Mouse (Mus musculus) adrenal gland, adult 18-20 months (tissue): ENCODE measurements around the gene Atp13a3. TPM values are rescaled to one million over a fixed set of nuclear protein-coding genes. Genes with fewer than 3 reads are reported as not detected.
"Not testable (repeated sequence)": the region's sequence is repeated elsewhere in the genome, so short reads cannot be mapped to it uniquely, and the experiment has no call there.

ENCODE experiments used
- DNase-seq, 2 experiments: peaks; one replicate each; pipeline ENCODE4 v3.0.0; 2021 to 2022; ENCODE audit warnings: low spot score in 2 of 2
- total RNA-seq, 2 experiments: library from RNA; stranded (reverse); gene quantifications; 1 replicate in 1 of 2; 2 replicates in 1 of 2; pipeline ENCODE4 v1.2.3; 2021

Gene Atp13a3
- total RNA-seq, 2 experiments from 2014 or later: 91.0 to 99.7 TPM

DNA sequence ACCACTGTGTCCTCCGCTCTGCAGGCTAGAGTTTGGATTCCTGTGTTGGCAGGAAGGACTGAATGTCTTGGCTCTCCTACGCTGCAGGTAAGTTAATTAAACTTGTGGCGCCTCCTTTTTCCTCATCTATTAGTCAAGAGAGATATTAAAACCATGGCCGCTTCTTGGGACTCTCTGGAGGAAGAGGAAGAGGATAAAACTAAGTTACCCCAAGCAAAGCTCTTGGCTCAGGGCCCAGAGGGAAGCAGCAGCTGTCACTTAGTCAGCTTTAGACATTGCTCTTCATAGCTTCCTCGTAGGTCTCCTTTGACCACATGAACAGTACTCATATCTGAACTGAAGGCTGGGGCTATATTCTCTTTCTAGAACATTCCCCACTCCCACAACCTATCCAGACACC, 10.5 kb upstream of the Atp13a3 start:
- no peak for DNase-seq

- DNase-seq: no peak
Observed at GRCm38 (mm10) chr16:30412680-30413079, 6.9 kb upstream of the Atp13a3 start.

DNA sequence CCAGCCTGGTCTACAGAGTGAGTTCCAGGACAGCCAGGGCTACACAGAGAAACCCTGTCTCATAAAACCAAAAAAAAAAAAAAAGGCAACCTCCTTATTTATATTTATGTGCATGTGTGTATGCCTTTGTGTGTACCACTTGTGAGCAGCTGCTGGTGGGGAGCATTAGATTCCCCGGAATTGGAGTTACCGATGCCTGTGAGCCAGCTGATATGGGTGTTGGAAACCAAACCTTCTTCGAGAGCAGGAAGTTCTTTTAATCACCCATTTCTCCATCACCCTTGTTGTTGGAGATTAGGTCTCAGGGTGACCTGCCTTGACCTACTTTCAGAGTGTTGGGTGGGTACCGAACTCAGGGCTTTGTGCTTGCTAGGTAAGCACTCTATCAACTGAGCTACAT, 5.1 kb upstream of the Atp13a3 start:
- DNase-seq: no peak

- DNase-seq: no peak
Observed at GRCm38 (mm10) chr16:30407513-30407912, 1.7 kb upstream of the Atp13a3 start.

DNA sequence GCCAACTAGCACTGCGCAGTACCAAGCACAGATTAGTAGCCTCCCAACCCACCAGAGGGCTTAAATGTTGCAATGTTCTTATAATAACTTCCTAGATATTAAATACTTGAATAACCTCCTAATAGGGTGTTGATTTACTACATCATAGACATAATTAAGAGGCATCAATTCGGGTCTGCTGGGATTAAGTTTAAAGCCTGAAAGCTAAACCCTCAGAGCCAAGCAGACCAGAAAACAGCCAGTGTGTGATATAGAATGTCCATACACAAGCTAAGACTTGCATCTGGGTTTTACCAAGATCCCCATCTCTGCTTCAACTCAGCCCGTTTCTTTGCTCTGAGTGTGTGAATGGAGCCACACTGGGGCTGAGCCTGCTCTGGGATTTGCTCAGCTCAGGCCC, 2.2 kb downstream of the Atp13a3 start:
- DNase-seq: no peak

DNA sequence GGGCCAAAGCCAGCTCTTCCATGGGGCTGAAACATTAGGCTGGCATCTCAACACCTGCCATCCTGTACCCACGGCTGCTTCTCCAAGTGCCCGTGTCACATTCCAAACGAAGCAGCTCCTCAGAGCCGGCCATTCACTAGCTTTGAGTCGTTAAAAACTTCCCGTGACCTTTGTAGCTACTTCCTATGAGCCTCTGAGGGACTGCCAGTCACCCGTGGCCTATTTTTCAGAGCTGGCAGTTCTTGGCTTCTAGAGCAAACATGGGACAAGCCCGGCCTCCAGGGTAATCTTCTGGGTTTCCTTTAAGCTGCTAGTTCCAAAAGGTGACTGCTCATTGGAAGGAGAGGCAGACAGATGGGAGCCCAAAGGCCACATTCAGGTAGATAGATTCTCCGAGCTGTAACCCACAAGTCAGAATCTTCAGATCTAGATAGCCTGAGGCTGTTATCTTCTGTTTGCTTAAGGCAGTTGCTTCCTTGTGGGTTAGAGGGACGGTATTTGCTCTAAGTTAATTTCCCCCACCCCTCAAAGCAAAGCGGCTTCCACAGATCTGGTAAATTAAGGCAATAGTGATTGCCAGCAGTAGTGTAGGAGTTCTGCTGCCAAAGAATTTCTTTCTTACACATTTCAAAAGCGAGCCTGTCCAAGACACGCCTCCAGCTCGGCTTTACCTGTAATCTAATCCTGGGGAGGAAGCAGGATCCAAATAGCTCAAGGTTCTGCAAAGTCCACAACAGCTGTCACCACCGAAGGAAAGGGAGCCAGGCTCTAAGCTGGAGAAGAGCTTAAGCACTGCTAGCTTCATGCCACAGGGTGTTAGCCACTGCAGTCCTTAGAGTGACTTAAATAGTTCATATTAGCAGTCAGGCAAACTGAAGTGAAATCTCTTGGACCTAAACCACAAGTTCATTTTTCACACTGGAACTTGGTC, 8.4 kb downstream of the Atp13a3 start:
- peak; percentile 16 to 24 for DNase-seq

DNA sequence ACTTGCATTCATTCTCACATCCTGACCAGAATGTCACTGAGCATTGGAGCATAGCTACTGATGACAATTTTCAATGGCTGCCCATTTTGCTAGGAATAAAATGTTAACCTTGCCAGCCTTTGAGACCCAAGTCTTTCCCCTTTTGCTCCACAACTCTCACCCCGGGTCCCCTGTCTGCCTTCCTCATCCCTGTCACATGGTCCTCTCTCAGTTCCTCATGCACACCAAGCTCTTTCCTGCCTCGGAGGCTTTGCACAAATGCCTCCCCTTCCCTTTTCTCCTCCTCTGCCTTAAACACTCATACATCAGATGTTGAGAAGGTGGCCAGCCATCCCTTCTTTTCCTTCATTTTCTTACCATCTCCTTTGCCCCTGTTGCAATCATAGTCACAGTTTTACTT, 10.6 kb downstream of the Atp13a3 start:
- DNase-seq: no peak

GRCm38 (mm10) chr16:30390650-30391340, 15.0 kb downstream of the Atp13a3 start:
- no peak for DNase-seq

DNA sequence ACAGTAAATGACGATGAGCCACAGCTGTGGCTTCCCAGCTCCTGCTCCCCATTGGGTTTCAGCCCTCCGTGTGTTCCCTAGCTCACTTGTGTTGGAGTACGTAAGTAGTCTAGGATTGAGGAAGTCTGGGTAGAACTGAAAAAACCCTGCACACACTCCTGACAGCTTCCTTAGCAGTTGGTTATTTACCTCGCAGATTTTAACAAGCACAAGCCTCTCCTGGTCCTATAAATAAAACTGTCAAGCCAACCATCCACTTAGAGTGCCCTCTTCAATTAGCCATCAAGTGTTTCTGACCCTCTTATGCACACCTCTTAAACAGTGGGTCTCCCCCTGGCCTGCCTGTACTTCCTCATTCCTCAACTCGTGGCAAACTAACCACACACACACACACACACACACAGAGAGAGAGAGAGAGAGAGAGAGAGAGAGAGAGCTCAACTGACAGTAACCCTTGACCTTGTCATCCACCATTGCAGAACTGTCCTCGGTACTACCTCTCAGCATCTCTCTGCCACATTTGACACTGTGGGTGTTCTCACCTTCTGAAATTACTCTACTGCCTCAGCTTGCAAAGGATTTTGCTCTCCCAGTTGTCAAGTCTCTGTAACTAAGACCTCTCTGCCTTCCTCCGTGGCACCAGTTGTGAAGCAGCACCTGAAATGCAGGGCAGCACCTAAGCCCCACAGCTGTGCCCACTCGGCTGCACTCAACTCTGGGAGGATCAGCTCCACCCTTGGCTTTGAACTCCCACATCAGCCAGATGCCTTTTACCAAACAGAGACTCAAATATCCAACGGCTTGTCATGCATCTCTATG, 15.7 kb downstream of the Atp13a3 start:
- no peak for DNase-seq

DNA sequence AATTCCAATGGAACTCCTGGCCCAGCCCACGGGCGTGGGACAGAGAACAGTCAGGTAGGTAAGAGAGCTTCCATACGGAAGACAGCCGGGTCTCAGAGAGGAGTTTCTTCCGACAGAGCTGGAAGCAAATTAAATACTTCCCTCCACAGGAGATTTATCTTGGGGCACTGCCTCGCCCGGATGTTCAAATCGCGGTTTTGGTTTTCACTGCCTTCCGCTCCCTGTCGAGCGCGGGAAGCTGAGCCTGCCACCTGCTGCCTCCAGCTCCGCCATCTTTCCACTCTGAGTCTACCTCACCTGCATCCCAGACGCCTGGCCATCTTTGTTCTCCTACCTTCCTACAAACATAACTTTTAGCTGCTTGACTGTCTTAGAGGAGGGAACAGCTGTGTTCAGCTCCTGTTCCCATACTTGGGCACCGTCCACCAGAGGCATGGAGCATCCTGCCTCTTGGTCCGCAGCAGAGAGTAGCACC, 16.5 kb downstream of the Atp13a3 start:
- peak; percentile 29 to 46 for DNase-seq

DNA sequence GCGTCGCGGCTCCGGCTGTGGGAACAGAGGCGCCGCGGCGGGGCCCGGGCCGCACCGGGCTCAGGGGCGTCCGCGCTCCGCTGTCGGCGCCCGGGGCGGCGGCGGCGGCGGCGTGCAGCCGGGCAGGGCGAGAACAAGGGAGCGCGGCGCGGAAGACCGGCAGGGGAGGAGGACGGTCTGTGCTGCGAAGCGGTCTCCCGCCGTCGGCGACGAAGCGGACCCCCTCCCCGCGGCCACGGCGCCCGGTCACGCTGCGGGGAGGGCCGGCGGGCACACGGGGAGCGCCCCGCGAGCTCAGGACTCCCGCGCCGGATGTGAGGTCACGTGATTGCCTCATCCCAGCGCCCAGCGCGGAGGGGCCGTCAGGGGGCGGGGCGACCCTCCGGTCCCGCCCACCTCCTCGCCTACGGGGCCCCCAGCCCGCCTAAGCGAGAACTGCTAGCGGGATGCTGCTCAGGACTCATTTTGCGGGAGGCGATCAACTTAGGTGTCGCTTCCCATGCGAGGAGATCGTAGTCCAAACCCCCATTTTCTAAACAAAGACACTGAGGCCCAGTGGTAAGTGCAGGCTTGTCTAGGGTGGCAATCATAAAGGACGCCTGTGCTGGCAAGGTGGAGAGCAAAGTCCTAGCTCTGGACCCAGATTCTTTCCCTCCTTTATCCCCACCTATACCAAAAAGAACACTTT, 17.1 kb downstream of the Atp13a3 start:
- peak; percentile 92 to 94 for DNase-seq

GRCm38 (mm10) chr16:30387871-30388460, 17.8 kb downstream of the Atp13a3 start:
- peak; percentile 45 to 57 for DNase-seq

- no peak for DNase-seq
Observed at GRCm38 (mm10) chr16:30386911-30387439, 18.8 kb downstream of the Atp13a3 start.

GRCm38 (mm10) chr16:30385531-30385930, 20.2 kb downstream of the Atp13a3 start:
- DNase-seq: no peak

DNA sequence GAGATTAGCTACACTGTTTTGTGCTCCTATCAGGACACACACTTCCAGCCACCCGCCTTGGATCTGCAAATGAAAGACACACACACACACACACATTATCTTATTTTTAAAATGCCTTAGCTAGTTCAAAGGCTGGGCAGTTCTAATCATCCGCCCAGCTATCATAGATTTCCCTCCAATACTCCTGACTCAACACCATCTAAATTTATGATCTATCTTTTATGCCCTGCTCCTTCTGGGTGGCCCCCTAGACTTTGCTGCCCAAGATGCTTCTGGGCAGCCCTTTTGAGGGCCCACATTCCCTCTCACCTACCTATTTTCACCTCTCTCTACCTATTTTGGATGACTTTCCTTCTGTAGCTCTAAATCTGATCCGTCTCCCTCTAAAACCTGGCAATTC, 29.5 kb downstream of the Atp13a3 start:
- DNase-seq: no peak

- no peak for DNase-seq
Observed at GRCm38 (mm10) chr16:30374927-30375326, 30.8 kb downstream of the Atp13a3 start.

GRCm38 (mm10) chr16:30374266-30374665, 31.5 kb downstream of the Atp13a3 start:
- DNase-seq: peak in 1 of 2 experiments; percentile 30

GRCm38 (mm10) chr16:30373286-30373685, 32.5 kb downstream of the Atp13a3 start:
- not testable (repeated sequence) for DNase-seq

GRCm38 (mm10) chr16:30367395-30367794, 38.4 kb downstream of the Atp13a3 start:
- no peak for DNase-seq

DNA sequence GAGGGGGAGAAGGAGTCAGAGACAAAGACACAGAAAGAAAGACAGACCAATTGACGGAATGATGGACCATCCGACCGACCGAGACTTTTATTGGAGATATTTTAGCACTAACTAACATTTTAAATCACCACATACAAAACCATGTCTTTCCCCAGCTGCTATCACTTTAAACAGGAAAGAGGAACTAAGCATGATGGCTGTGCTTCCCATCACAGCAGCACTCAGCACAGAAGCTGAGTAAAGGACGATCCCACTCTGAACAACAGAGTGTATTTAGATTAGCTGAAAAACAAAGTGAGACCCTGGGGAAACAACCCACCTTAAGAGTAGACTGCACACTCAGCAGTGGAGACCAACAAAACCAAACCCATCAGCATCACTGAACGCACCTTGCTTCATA, 41.2 kb downstream of the Atp13a3 start:
- DNase-seq: no peak
